Mouse (Mus musculus): Measurements from ENCODE around the gene Slc1a7.

The Slc1a7 gene

GRCm38 (mm10) chr4:107967966-107968682, at the start of gene Slc1a7:
Gene Slc1a7, plus strand, starts transcription at chr4:107968332.
- DNase-seq = no peak

GRCm38 (mm10) chr4:107920336-107920735, 47.8 kb upstream of the Slc1a7 start:
- DNase-seq = no peak

DNA sequence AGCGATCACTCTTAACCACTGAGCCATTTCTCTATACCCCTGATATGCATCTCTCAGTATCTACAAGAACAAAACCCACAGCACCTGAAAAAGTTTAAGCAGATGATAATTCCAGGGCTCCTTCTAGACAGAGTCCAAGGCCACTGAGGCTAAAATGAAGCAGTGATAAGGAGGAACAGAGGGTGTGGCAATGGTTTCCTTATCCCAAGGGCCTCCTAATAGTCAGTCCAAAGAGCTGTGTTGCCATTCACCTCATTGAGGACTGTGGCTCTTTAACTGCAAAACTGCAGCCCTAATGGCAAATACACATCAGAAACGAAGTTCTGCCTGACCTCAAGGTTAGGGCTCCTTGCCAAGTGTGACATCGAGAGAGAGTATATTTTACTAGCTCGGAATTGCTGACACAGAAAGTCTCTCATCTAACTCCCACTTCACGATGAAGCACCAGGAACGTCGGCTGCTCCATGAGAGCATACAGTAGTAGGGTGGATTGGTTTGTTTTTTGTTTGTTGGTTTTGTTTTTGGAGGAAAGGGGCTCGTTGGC, 46.9 kb upstream of the Slc1a7 start:
- no peak for DNase-seq

DNA sequence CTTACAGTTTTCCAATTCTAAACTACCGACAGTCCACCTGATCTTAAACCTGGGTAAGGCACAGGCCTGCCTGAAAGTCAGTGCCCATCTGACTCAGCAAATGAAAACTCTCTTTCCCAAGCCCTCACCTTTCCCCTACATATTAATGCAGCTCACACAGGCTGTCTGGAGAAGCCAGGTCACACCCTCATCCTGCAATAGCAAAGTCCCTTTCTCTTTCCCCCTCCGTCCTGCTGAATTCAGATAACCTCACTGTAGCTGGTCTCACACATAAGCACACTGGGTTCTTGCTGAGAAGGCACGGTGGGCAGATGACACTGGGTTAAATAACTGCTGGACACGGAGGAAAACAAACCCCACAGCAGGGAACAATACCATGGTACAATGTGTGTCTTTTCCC, 46.2 kb upstream of the Slc1a7 start:
- DNase-seq = no peak

GRCm38 (mm10) chr4:107923145-107923802, 44.9 kb upstream of the Slc1a7 start, which contains the start of gene Cpt2:
Gene Cpt2, minus strand, starts transcription at chr4:107923610.
- peak; percentile 86 for DNase-seq

GRCm38 (mm10) chr4:107923803-107924194, 44.3 kb upstream of the Slc1a7 start:
- DNase-seq = no peak

DNA sequence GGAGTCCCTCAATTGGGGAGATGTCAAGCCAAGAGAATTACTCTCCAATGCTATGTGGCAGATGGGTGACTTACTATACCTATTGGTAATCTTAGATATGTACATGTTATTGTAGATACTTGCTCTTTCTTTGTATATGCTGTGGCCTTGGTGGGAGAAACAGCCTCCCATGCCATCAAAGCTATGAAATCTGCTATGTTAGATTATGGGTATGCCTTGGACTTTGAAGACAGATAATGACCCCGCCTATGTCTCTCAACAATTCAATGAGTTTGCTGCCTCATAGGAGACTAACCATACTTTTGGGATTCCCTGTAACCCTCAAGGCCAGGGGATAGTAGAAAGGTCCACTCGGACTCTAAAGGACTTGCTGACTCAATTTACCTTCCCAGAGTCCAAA, 39.9 kb upstream of the Slc1a7 start:
- DNase-seq = no peak

- DNase-seq = no peak
These were observed 39.4 kb upstream of the Slc1a7 start for GRCm38 (mm10) chr4:107928726-107929125.

DNA sequence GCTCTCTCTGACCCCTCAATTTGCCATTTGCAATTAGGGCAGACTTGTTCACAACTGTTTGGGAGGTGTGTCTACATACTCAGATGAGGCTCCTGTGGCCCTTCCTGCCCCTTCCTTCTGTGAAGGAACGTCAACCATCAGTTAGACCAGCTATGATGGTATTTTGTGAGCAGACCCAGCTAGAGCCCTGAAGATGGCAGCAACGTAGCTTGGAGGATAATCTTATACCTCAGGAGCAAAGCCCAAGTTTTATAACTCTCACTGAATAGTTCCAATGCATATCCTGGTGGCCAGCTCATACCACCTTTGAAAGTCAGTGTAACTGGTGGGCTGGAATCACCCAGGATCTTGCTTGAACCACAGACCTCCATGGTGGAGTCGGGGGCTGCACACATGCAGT, 36.7 kb upstream of the Slc1a7 start:
- DNase-seq = no peak

DNA sequence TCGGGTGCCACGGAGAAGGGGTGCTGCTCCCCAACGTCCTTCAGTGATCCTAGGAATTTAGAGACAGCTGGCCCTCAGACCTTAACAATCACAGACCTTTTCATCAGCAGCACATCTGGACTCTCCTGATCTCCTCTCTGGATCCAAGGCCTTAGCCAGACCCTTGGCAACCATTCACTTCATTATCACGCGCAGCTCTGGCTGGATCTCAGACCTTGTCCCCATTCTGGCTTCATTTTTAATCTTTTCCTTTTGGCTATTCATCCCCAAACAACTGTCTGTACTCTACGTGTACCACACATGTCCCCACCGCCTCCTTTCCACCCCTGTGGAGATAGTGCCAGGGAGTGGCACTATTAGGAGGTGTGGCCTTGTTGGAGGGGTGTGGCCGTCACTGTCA, 34.9 kb upstream of the Slc1a7 start:
- DNase-seq = no peak

DNA sequence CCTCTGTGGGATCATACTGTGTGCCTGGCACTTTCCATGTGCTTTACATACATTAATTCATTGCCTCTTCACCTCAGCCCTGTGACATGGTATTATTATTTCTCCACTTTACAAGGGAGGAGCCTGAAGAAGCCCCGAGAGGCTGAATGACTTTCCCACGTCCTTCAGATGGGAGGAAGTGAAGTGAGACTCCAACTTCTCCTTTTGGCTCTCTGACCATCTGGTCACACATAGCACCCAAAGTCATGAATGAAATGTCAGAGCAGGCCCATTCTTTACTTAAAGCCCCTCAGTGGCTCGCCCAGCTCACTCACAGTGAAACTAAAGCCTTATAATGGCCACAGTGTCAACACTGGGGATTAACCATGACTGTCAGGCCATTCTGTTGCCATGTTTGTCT, 32.9 kb upstream of the Slc1a7 start:
- DNase-seq = no peak

DNA sequence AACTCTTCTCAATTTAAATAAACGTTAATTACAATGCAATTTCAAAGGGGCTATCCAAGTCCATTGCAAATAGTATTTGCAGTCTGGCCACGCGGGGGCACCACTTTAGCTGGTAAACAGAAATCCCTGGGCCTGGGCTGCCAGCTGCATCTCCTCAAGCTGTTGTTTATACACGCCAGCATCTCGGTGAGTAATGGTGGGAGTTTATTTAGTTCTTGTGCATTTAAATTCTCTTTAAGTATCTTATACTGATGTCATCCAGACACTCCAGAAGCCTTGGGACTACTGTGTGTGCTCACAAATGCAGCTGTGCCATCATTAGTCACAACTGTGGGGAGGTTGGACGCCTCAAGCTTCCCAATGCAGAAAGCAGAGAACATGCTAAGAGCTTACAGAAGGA, 30.8 kb upstream of the Slc1a7 start:
- peak; percentile 53 for DNase-seq

DNA sequence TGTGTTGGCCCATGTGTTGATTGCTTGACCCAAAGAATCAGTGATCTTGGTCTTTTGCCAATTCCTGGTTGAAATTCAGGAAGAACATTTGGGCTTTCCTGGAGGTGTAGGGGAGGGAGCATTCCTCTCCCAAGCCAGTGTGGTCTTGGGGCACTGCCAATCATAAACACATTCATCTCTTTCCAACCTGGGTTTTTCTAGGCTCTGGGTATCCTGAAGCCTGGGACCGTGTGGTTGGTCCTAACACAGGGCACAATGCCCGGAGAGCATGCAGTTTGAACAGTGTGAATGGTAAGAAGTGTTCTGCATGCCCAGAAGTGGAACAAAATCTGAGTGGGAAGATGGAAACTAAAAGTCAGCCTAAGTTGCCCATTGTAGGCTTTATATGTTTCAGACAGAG, 30.0 kb upstream of the Slc1a7 start:
- DNase-seq = no peak

DNA sequence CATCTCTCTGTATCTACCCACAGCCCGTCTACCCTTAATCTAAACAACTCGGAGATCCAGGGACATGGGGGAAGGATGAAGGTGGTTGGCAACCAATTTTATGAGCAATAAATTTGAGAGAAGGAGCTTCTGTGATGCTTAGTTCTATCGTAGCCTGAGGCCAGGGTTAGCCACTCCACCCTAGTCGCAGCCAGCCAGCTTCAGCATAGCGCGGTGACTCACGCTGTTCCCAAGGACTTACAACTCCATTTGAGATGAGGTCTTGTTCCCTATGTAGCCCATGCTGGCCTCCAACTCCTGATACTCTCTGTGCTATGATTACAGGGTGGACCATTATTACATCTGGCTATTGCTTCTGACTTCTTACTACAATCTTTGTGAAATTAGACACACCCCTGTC, 25.4 kb upstream of the Slc1a7 start:
- no peak for DNase-seq

GRCm38 (mm10) chr4:107944141-107944540, 24.0 kb upstream of the Slc1a7 start:
- no peak for DNase-seq

- DNase-seq = no peak
These were observed 18.2 kb upstream of the Slc1a7 start for GRCm38 (mm10) chr4:107949918-107950317.

DNA sequence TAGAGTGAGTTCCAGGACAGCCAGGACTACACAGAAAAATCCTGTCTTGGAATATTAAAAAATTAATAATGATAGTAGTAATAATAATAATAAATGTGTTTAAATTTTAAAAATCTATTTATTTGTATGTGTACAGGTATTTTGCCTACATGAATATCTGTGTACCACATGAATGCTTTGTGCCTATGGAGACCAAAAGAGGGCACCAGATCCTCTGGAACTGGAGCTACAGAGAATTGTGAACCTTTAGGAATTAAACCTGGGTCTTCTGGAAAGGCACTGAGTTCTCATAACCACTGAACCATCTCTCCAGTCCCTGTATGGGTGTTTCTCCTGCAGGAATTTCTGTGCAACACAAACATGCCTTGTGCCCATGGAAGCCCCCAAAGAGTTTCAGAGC, 15.3 kb upstream of the Slc1a7 start:
- no peak for DNase-seq

DNA sequence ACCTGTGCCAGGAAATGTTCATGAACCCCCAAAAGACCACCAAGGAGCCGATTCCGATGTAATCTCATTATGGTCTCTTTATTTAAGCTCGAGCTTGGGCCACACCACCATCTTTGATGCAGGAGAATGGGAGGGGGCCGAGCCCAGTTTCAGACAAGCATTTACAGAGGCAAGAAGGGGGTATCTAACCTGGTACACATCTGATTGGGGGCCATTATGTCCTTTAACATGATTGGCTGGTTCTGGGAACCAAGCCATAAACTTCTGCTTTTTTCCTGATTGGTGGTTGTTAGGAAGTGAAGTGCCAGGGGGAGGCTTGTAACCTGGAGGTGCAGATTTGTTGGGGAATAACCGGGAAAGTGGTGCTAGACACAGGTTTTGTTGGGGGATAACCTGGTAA, 12.4 kb upstream of the Slc1a7 start:
- no peak for DNase-seq

DNA sequence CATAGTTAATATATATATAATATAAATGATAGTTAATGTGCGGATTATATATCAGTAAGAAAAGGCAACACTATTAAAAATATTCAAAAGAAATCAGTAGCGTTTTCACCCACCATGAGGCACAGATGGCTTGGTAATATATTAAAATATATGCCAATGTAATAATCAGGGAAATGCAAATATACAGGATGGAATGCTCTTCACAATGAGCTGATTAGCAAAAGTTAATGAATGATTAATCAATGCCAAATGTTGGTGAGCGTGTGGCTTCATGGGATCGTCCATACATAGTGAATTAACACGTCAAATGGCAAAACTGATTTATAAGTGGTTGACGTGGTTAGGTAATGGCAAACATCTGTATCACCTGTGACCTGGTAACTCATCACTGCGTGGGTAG, 9.6 kb upstream of the Slc1a7 start:
- DNase-seq = no peak

- no peak for DNase-seq
These were observed 5.9 kb upstream of the Slc1a7 start for GRCm38 (mm10) chr4:107962044-107962732.

DNA sequence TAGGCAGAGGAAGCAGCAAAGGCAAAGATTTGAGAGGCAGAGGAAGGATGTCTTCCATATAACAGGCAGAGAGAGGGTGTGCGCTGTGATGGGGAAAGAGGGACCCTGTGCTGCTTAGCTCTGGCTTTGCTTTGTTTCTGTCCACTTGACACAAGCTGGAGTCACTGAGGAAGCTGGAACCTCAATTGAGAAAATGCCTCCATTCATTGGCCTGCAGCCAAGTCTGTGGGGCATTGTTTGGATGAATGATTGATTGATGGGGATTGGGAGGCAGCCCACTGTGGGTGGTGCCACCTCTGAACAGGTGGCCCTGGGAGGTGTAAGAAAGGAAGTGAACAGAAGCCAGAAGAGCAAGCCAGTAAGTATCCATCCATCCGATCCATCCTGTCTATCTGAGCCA, 5.3 kb upstream of the Slc1a7 start:
- no peak for DNase-seq

- no peak for DNase-seq
These were observed 1.6 kb upstream of the Slc1a7 start for GRCm38 (mm10) chr4:107966416-107967109.

DNA sequence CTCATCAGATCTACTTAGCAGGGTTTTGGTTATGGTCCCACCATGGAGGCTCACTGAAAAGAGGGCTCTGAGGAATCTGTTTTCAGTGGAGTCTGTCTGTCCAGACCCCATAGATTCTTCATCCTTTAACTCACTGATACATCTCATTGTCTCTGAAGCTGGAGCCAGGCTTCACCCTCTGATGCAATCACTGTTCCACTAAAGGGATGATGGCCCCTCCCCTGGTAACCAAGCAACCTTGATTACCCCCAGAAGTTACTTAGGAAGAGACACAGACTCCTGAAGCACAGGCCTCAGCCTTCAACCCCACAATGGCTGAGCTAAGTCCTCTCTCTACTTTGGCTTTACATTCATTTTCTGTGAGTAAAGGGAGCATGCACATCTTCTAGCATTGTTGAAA, 1.6 kb downstream of the Slc1a7 start:
- no peak for DNase-seq
